Comparison of ENCODE assay signal across 17 mouse cellular contexts in the genomic region with DNA sequence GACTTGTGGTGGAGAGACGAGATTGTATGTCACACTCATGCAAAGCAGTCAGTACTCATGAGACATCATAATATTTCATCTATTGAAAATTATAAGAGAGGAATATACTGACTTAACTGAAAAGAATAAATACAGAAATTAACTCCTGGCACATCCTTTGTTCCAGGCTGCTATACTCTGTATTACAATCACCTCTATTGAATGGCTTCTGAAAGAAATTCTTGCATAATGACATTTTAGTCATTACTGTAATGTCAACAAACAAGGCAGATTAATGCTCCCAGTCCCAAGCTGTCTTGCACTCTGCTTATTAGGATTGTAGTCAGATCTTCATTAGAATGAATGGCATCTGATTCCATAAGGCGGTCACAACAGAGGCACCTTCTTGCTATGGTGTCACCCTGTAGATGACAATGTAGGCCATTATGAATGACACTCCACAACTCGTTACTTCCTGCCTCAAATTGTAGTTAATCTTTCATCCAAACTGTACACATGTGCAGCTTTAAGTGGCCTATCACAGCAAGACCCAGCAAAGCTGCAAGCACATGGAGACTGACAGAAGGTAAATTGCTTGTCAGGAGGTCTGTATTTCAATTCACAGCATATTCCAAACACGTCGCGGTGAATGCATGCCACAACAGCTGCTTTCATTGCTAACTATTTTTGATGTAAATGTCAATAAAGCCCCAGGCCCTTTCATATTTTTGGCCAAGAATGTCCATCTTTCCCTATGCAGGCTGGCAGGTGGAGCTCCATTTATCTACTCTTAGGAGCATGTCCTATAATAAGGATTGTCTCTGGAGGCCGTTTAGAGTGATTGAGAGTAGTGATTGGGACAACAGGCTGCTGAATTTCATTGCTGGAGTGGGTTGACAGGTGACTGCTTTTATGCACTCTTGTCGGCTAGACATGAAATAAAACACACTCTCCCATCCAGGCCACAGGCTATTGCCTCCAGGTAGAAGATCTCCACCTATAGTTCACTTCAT.
DNase-seq lines count a peak whose midpoint lies in the region; ATAC-seq and TF ChIP-seq lines count a peak whose summit lies in the region.
"Had no signal": no experiment of that assay in that cellular context is flagged by ENCODE, and none has a peak within 500 bp of the region (broad histone marks: within the 10 kb centered on the region; RNA-seq: fewer than 3 reads in every experiment).

No protein-coding gene starts in this region.

- H3K27me3 ChIP-seq in midbrain, embryonic 12.5 days, result no peaks in the 10 kb centered on the region
- no peaks in the 10 kb centered on the region for H3K27me3 ChIP-seq in midbrain, embryonic 11.5 days (ENCODE audit: control insufficient read depth, insufficient read depth, low read length)
- no peaks in the 10 kb centered on the region for H3K27me3 ChIP-seq in hindbrain, embryonic 12.5 days
- H3K27me3 ChIP-seq in midbrain, embryonic 14.5 days (ENCODE audit: control insufficient read depth, insufficient read depth, low read length), result no peaks in the 10 kb centered on the region
- H3K27me3 ChIP-seq in kidney, embryonic 15.5 days, result no peaks in the 10 kb centered on the region
- H3K27me3 ChIP-seq: heart, embryonic 12.5 days; intestine, embryonic 15.5 days; limb, embryonic 12.5 days; liver, embryonic 13.5 days had no signal

- H3K36me3 ChIP-seq in midbrain, embryonic 12.5 days, result no peaks in the 10 kb centered on the region
- no peaks in the 10 kb centered on the region for H3K36me3 ChIP-seq in midbrain, embryonic 11.5 days (ENCODE audit: control insufficient read depth, insufficient read depth, low read length)
- H3K36me3 ChIP-seq in hindbrain, embryonic 12.5 days, result no peaks in the 10 kb centered on the region
- H3K36me3 ChIP-seq in midbrain, embryonic 14.5 days (ENCODE audit: control insufficient read depth, insufficient read depth, low read length), result no peaks in the 10 kb centered on the region
- H3K36me3 ChIP-seq in kidney, embryonic 15.5 days, result no peaks in the 10 kb centered on the region
- H3K36me3 ChIP-seq: G1E; heart, embryonic 12.5 days; intestine, embryonic 15.5 days; limb, embryonic 12.5 days; liver, embryonic 13.5 days had no signal

- no peak overlapping the region for H3K4me2 ChIP-seq in midbrain, embryonic 12.5 days (replicated peaks)
- no peak overlapping the region for H3K4me2 ChIP-seq in midbrain, embryonic 11.5 days
- no peak overlapping the region for H3K4me2 ChIP-seq in hindbrain, embryonic 12.5 days (replicated peaks)
- H3K4me2 ChIP-seq in midbrain, embryonic 14.5 days (ENCODE audit: low read length), result no peak overlapping the region
- H3K4me2 ChIP-seq in kidney, embryonic 15.5 days, result no peak overlapping the region
- H3K4me2 ChIP-seq: heart, embryonic 12.5 days; intestine, embryonic 15.5 days; limb, embryonic 12.5 days; liver, embryonic 13.5 days had no signal

- H3K4me1 ChIP-seq in midbrain, embryonic 12.5 days, result no peaks in the 10 kb centered on the region
- no peaks in the 10 kb centered on the region for H3K4me1 ChIP-seq in midbrain, embryonic 11.5 days (ENCODE audit: control insufficient read depth, insufficient read depth, low read length)
- H3K4me1 ChIP-seq in hindbrain, embryonic 12.5 days, result no peaks in the 10 kb centered on the region
- no peaks in the 10 kb centered on the region for H3K4me1 ChIP-seq in midbrain, embryonic 14.5 days (ENCODE audit: control insufficient read depth, insufficient read depth, low read length)
- H3K4me1 ChIP-seq in lung, adult 2 months (ENCODE audit: control insufficient read depth, insufficient read depth, low read length), result no peaks in the 10 kb centered on the region
- H3K4me1 ChIP-seq in kidney, embryonic 15.5 days, result no peaks in the 10 kb centered on the region
- H3K4me1 ChIP-seq: heart, embryonic 12.5 days; intestine, embryonic 15.5 days; limb, embryonic 12.5 days; liver, embryonic 13.5 days had no signal

- 0 out of 2 replicates have a peak, but pooled peaks have one; percentile 34 for ATAC-seq in midbrain, embryonic 12.5 days (ENCODE audit: low FRiP score, low read depth)
- no peak for ATAC-seq in midbrain, embryonic 11.5 days (ENCODE audit: low FRiP score)
- ATAC-seq in hindbrain, embryonic 12.5 days (ENCODE audit: low FRiP score), result peak; percentile 50; the same call in 1 of the 2 replicates
- ATAC-seq in midbrain, embryonic 14.5 days (ENCODE audit: low FRiP score, low TSS enrichment), result no peak
- ATAC-seq in kidney, embryonic 15.5 days (replicated peaks; ENCODE audit: low FRiP score), result no peak
- ATAC-seq: intestine, embryonic 15.5 days had no signal

- no peak for TF ChIP-seq CTCF in lung, adult 2 months (IDR thresholded peaks at IDR 0.05; ENCODE audit: insufficient read depth, low read length)

- TF ChIP-seq POLR2A in lung, adult 2 months (IDR thresholded peaks at IDR 0.05; ENCODE audit: borderline replicate concordance, extremely low read depth, low read depth, low read length), result no peak

- no peak overlapping the region for H3K4me3 ChIP-seq in midbrain, embryonic 12.5 days
- H3K4me3 ChIP-seq in midbrain, embryonic 11.5 days (ENCODE audit: low read depth, low read length), result no peak overlapping the region
- H3K4me3 ChIP-seq in hindbrain, embryonic 12.5 days, result no peak overlapping the region
- H3K4me3 ChIP-seq in midbrain, embryonic 14.5 days (replicated peaks; ENCODE audit: low read depth, low read length), result no peak overlapping the region
- H3K4me3 ChIP-seq in lung, adult 2 months (replicated peaks; ENCODE audit: extremely low read depth, low read depth, low read length), result no peak overlapping the region
- no peak overlapping the region for H3K4me3 ChIP-seq in kidney, embryonic 15.5 days (replicated peaks)
- H3K4me3 ChIP-seq: heart, embryonic 12.5 days; intestine, embryonic 15.5 days; limb, embryonic 12.5 days; liver, embryonic 13.5 days; myocyte had no signal

- no peak overlapping the region for H3K27ac ChIP-seq in midbrain, embryonic 12.5 days (replicated peaks)
- H3K27ac ChIP-seq in midbrain, embryonic 11.5 days (ENCODE audit: low read depth, low read length), result no peak overlapping the region
- H3K27ac ChIP-seq in hindbrain, embryonic 12.5 days, result no peak overlapping the region
- H3K27ac ChIP-seq in midbrain, embryonic 14.5 days (replicated peaks; ENCODE audit: low read depth, low read length), result no peak overlapping the region
- H3K27ac ChIP-seq in kidney, embryonic 15.5 days, result no peak overlapping the region
- H3K27ac ChIP-seq: intestine, embryonic 15.5 days; kidney, postnatal 0 days; limb, embryonic 12.5 days; liver, embryonic 13.5 days had no signal

- 87% methylated on average over 8 of the region's 8 CpGs for WGBS in midbrain, embryonic 12.5 days
- 90% methylated on average over 8 of the region's 8 CpGs for WGBS in midbrain, embryonic 11.5 days
- 78% methylated on average over 8 of the region's 8 CpGs for WGBS in hindbrain, embryonic 12.5 days
- WGBS in midbrain, embryonic 14.5 days, result 73% methylated on average over 8 of the region's 8 CpGs
- WGBS in lung, adult 2 months, result 78% methylated on average over 8 of the region's 8 CpGs
- WGBS in kidney, embryonic 15.5 days, result 75% methylated on average over 8 of the region's 8 CpGs

- no peaks in the 10 kb centered on the region for H3K9me3 ChIP-seq in midbrain, embryonic 12.5 days
- H3K9me3 ChIP-seq in midbrain, embryonic 11.5 days (ENCODE audit: control insufficient read depth, low read length), result no peaks in the 10 kb centered on the region
- H3K9me3 ChIP-seq in hindbrain, embryonic 12.5 days (replicated peaks), result no peaks in the 10 kb centered on the region
- H3K9me3 ChIP-seq in midbrain, embryonic 14.5 days (ENCODE audit: control insufficient read depth, low read length), result no peaks in the 10 kb centered on the region
- no peaks in the 10 kb centered on the region for H3K9me3 ChIP-seq in kidney, embryonic 15.5 days (replicated peaks)
- H3K9me3 ChIP-seq: G1E; heart, embryonic 12.5 days; intestine, embryonic 15.5 days; limb, embryonic 12.5 days; liver, embryonic 13.5 days had no signal

- DNase-seq in midbrain, embryonic 11.5 days (ENCODE audit: low spot score, missing footprints), result no peak
- peak; percentile 20 for DNase-seq in midbrain, embryonic 14.5 days
- DNase-seq in retina, postnatal 1 day, result peak; percentile 10
- DNase-seq in lung, adult 2 months, result no peak
- DNase-seq: cerebellum, postnatal 14 days; embryo, embryonic 11 days; liver, embryonic 13.5 days; right cerebral cortex, postnatal 25 days had no signal

- no peak overlapping the region for H3K9ac ChIP-seq in midbrain, embryonic 12.5 days (replicated peaks)
- H3K9ac ChIP-seq in midbrain, embryonic 11.5 days (ENCODE audit: low read length), result no peak overlapping the region
- H3K9ac ChIP-seq in hindbrain, embryonic 12.5 days, result no peak overlapping the region
- H3K9ac ChIP-seq in midbrain, embryonic 14.5 days (replicated peaks; ENCODE audit: low read length), result no peak overlapping the region
- no peak overlapping the region for H3K9ac ChIP-seq in kidney, embryonic 15.5 days
- H3K9ac ChIP-seq: heart, embryonic 12.5 days; intestine, embryonic 15.5 days; limb, embryonic 12.5 days; liver, embryonic 13.5 days had no signal

Comparison
In these comparisons a context has a peak if more than half of its experiments do, and no peak if none do; other contexts are left out.
1. ATAC-seq: peak in midbrain, embryonic 12.5 days (single experiment) and hindbrain, embryonic 12.5 days (single experiment); none in midbrain, embryonic 11.5 days (single experiment), midbrain, embryonic 14.5 days (single experiment) and kidney, embryonic 15.5 days (single experiment).
2. DNase-seq: peak in midbrain, embryonic 14.5 days (single experiment) and retina, postnatal 1 day (single experiment); none in midbrain, embryonic 11.5 days (single experiment) and lung, adult 2 months (single experiment).